Mouse (Mus musculus): ENCODE results near the gene Gm14085.
"Not testable (repeated sequence)": the region's sequence is repeated elsewhere in the genome, so short reads cannot be mapped to it uniquely, and the experiment has no call there.

Gene Gm14085

DNA sequence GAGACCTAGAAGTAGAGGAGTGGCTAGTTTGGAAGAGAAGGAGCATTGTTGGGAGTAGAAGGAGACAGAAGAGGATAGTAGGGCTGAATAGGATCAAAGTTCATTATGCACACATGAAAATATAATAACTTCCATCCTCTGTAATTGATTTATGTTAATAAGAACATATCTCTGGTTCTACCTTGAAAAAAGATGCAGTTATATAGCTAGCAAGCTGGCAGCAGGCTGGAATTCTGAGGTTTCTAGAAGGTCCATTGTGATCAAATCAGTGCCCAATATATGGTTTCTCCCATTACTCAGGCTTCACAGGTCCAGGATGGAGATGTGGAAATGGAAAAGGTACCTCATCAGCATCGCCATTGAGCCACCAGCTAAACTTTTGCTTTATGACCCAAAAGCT lies at the start of gene Gm14085:
Gene Gm14085 (plus strand): TSS at position 301 of the 400 bp plus-strand sequence.
- DNase-seq = no peak

DNA sequence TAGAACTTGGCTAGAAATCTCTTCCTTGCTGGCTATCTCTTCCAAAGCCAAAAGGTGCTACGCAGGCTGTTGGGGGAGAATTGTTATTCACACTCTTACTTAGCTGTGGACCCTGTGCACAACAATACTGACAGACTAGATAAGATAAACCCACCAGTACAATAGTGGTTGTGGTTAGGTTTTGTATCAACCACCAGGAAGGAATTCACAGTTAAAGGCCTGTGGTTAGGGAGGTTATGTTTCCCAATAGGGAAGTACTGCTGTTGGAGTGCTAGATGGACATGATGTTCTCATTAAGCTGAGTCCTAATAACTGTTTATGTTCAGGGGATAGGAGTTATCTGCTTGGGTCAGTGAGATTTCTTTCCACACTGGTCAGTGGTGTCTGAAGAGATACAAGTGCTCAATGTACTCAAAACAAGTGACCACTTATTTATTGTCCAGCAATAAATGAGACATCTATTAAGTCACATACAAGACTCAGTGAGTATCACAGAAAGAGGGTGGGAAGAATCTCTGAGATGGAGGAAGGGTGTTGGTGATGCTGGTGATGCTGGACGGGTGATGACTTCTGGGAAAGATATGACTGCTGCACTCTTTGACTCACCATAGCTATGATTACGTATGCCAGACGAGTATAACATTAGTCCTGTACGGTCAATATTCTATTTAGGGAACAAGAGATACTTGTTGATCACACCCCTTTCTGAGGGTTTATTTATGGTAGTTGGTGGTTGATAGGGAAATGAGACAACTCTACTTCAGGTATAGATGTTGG lies 45.8 kb upstream of the Gm14085 start:
- DNase-seq = not testable (repeated sequence)

DNA sequence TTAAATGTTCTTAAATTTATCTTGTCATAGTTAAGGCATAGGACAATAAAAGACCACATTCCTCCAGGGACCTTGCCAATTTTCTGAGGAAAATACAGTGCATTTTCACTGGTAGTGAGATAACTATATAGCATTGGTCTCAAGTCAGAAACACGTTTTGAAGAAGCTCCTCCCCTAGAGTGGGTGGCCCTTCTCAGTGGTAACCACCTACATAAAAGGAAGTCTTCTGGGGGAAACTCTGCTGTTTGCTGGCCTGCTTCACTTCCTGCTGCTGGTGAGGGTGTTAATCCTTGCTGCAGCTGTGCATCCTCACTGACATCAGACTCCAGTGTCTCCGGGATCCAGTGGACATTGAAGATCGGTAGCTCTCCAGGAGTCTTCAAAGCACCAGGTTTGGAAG lies 44.2 kb upstream of the Gm14085 start:
- peak; percentile 56 to 64 for DNase-seq

DNA sequence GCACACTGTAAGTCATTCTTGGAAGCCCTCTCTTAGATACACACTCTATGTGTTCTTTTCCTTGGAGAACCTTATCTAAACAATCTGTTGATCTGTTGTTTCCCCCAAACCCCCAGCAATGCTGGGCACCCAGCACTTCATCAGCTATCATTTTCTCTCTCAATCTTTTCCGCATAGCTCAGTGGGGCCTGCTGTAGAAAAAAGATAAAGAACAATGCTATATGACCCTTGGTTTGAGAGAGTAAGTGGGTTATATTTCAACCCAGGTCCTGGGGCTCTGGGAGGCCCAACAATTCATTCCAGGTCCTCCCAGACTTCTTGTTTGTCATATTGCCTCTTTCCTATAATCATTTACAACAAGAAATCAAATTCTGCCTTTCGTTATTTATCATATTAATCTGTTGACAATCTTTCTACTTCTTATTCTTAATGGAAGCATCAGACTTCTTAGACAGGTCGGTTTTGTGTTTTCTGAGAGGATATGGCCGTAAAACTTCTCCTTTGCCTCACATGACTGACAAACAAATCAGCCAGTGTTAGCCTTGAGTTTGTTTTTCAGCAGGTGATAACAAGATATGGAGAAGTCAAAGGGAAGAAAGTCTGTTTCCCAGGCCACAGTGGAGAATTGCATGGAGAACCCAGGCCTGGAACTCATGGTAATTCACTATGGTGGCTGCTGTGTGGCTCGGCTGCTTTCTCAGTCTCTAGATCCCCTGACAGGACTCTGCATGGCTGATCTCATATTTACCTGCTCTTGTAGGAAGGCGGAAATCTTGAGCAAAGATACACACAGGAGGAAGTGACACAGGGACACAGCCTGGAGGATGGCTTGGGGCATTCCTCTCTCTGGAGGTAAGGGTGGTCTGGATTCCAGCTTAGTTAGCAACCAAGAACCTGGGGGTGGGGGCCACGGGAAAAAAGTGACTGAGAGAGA lies 43.5 kb upstream of the Gm14085 start:
- no peak for DNase-seq

DNA sequence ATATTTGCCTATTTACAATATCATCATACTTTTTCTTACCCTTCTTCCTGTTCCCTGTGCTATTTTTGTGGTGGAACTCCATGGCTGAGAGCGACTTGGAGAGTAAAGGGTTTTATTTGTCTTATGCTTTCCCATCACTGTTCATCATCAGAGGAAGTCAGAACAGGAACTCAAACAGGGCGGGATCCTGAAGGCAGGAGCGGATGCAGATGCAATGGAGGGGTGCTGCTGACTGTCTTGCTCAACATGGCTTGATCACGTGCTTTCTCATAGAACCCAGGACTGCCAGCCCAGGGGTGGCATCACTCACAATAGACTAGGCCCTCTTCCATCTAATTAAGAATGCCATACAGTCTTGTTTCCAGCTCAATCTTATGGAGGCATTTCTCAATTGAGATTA lies 34.4 kb upstream of the Gm14085 start:
- no peak for DNase-seq

DNA sequence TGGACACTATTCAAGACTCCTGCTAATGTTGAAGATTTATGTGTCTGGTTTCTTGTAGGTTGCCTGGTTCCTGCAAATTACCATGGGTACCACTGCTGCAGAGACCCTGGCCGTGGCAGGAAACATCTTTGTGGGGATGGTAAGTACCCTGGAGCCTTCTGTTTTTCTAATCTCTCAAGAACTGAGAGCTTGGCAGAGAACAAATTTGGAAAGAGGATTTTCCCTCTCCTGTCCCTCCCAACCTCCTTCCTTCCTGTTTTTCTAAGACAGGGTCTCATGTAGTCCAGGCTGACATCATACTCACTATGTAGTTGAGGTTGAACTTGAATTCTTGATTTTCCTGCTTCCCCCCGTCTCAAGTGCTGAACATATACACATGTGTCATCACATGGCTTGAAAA lies 32.3 kb upstream of the Gm14085 start:
- no peak for DNase-seq

DNA sequence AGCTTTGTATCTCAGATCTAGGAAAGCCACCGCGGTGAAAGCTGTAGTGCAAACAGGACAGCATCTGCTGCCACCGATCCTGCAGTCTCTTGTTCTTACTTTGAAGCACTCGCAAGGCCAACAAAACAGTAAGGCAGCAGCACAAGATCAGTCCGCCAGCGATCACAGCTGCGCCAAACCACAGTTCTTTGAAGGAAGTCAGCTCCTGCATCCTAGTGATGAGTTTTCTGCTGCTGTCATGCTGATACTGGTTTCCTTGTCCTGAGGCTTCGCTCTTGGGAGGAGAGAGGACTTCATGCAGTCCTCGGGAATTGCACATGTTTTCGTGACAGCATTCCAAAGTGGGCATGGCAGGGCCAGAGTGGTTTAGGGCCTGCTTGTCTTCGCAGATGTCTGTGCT lies 17.8 kb upstream of the Gm14085 start:
- peak; percentile 70 to 82 for DNase-seq

DNA sequence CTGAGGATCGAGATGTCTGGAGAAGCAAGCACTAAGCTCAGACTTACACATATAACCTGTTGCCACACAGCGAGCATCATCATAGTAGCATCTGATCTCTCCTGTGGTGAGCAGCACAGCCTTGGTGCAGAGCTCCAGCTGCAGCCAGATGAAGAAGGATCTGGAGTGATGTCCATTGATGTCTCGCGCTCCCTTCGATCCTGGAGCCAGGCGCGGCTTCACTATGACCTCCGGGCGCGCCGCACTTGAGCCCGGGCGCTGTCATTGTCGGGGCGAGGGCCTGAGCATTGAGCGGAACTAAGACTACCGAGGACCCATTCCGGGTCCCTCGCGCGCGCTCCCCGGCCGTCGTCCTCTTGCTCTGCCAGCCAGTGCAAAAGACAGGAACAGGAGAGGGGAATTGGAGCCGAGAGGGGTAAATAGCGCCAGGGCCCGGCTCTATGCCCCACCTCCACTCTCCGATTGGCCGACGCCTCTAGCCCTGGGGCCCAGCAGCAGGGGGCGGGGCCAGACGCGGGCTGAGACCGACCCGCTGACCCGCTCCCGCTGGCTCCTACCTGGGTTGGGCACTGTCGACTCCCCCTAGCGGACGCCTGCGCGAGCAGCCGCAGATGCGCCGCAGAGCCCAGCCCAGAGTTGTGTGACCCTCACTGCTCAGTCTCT lies 17.3 kb upstream of the Gm14085 start:
- DNase-seq = peak; percentile 90 to 93

DNA sequence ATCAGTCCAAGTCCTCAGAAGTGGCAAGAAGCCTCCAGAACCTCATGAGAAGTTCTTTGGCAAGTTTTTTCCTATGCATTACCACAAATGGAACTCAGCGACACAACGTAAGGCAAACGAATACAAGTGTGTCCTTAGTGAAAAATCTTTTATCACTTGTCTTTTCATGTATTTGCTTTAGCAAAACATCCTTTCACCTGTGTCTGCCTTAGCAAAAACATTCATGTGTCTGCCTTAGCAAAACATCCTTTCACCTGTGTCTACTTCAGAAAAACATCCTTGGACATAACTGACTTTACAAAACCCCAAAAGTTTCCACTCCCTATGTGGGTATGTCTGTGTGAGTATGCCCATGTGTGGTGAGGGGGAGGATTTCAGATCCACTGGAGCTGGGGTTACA lies 15.5 kb upstream of the Gm14085 start:
- peak in 1 of 2 experiments; percentile 23 for DNase-seq

DNA sequence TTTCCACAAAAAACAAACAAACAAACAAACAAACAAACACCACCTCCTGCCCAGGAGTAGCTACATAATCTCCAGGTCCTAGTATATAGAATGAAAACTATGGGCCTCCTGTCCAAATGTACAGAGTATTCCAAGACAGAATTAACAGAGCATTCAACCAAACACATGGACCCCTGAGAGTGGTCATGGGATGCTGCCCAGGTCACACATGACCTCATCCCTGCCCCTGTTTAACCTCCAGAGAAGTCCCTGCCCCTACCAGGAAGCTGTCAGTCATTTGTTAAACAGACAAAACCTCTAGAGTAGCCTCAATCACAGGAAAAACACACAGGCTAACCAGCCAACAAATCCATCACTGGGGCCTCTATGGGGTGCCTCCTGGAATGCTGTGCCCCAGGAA lies 8.2 kb upstream of the Gm14085 start:
- DNase-seq = no peak

DNA sequence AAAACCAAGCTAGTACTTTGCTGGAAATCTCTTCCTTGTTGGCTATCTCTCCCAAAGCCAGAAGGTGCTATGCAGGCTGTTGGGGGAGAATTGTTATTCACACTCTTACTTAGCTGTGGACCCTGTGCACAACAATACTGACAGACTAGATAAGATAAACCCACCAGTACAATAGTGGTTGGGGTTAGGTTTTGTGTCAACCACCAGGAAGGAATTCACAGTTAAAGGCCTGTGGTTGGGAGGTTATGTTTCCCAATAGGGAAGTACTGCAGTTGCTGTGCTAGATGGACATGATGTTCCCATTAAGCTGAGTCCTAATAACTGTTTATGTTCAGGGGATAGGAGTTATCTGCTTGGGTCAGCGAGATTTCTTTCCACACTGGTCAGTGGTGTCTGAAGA lies 954 bp upstream of the Gm14085 start:
- not testable (repeated sequence) for DNase-seq

DNA sequence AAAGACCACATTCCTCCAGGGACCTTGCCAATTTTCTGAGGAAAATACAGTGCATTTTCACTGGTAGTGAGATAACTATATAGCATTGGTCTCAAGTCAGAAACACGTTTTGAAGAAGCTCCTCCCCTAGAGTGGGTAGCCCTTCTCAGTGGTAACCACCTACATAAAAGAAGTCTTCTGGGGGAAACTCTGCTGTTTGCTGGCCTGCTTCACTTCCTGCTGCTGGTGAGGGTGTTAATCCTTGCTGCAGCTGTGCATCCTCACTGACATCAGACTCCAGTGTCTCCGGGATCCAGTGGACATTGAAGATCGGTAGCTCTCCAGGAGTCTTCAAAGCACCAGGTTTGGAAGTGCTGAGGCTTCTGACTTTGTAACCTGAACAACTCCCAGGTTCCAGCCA lies 913 bp downstream of the Gm14085 start:
- DNase-seq = not testable (repeated sequence)

DNA sequence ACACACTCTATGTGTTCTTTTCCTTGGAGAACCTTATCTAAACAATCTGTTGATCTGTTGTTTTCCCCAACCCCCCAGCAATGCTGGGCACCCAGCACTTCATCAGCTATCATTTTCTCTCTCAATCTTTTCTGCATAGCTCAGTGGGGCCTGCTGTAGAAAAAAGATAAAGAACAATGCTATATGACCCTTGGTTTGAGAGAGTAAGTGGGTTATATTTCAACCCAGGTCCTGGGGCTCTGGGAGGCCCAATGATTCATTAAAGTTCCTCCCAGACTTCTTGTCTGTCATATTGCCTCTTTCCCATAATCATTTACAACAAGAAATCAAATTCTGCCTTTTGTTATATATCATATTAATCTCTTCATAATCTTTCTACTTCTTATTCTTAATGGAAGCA lies 1.4 kb downstream of the Gm14085 start:
- not testable (repeated sequence) for DNase-seq

DNA sequence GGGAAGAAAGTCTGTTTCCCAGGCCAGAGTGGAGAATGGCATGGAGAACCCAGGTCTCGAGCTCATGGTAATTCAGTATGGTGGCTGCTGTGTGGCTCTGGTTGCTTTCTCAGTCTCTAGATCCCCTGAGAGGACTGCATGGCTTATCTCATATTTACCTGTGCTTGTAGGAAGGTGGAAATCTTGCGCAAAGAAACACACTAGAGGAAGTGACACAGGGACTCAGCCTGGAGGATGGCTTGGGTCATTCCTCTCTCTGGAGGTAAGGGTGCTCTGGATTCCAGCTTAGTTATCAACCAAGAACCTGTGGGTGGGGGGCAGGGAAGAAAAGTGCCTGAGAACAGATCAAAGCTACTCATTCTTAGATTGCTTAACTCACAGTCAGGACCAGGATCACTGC lies 1.9 kb downstream of the Gm14085 start:
- DNase-seq = no peak

DNA sequence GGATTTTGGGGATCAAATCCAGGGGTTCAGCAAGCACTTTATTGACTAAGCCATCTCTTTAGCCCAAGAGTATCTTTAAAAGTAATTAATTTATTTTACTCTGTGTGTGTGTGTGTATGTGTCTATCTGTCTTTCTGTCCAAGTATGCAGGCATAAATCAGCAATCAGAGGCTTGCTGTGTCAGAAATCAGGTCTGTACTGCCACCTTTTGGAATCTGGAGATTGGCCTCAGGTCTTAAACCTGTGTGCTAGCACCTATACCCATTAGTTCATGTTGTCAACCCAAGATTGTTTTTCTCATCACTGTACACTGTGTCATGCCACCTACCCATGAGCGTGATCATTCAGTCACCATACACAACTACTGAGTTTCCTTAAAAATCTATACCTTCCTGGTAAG lies 45.0 kb downstream of the Gm14085 start:
- DNase-seq = not testable (repeated sequence)

DNA sequence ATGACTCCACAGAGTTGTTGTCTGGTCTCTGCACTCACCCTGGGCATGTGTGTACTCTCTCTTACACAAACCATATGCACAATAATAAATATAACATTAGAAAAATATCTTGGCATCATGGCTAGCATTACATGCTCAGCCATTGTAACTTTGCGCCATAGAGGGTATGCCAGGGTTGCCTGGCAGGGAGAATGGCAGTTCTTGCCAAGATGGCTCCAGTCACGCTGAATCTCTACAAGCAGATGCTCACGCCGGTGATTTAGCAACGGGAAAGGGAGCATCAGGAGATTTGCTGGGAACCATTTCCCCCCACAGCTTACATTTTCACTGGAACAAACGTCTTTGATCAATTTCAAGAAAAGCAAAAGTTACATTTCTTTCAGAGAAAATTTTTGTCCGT lies 46.5 kb downstream of the Gm14085 start:
- DNase-seq = no peak

DNA sequence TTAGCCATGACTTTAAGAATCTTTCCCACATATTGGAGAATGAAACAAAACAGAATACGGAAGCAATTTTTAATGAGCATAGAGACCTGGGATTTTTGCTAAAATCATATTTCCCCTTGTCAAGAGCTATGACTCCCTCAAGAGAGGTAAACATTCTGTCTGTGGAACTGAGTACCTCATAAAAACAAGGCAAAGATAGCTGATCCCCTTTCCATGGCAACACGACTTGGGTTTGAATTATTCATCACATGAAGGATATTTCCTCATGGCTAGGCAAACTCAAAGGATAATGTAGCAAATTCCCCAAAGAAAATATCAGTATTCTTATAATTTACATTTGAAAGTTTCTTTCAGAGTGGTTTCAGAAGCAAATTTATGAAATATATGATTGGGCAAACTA lies 47.0 kb downstream of the Gm14085 start:
- DNase-seq = no peak

DNA sequence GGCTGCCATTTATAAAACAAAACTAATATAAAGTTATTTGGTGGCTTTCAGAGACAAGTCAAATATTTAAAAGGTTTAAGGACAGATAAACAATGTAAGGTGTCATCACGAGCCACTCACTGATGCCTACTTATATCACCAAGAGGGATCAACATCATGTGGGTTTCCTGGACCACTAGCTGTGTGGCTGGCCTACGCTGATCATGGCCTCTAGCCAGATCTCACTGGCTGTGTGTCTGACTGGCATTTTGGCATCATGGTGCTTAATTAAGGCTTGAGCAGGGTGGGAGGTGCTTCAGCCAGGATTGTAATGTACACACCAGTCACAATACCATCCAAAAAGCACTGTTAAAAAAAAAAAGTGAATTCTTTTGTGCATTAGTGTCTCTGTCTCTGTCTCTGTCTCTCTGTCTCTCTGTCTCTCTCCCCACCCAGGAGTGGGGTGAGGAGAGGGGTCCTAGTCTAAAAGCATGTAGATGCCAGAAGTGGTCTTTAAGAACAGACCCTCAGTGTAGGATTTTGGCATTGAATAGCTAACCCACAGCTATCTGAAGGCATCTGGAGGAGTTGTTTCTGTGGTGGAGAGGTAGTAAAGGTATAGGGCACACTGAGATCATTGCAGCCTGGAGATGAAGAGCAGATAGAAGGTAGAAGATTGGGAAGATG lies 47.5 kb downstream of the Gm14085 start:
- no peak for DNase-seq

DNA sequence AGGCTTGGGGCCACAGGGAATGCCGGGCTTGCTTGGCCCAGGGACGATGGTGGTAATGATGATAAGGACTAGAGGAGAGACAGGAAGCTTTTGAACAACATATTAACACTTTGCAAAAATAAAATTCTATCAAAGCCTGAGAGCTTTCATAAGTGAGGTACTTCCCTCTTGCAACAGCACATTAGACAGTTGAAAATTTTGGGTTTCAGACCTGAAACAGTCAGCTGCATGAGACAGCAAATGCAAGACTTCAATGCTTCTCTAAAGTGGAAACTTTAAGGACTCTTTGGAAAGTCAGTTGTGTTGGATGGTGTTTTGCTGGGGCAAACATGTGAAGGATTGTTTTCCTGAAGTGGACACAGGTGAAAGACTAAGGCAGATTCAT lies 48.1 kb downstream of the Gm14085 start:
- no peak for DNase-seq

DNA sequence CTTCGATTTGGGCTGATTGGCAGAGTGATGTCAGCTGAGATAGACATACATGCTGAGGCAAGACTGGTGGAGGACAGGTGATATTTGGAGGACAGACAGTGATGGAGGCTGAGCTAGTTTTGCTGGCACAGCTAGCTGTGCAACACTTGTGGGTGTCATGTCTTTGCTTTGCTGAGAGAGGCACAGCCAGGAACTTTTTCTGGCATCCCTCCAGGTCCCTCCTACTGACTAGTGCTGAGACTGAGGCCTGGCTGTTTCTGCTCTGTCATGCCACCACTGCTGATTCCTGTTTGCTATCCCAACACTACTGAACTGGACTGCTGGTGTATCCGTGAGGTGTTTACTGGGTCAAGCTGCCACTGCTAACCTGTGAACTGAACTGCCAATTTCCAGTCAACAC lies 48.6 kb downstream of the Gm14085 start:
- no peak for DNase-seq

DNA sequence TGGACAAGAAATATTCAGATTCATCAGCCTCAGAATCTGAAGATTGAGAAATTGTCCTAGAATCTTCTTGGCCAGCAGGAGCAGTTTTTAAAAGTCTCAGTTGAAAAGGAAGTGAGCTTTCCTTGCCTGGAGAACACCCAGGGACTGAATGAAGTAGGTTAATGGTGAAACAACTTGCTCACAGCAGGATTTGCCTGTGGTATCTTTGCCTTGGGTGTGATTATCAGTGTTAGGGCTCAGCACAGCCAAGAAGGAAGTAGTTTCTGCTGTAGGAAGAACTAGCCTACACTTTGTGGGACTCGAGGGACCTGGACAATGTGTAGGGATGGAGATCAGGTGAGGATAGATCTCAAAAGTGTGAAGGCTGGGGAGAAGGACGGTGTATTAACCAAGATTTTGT lies 49.9 kb downstream of the Gm14085 start:
- DNase-seq = no peak

DNA sequence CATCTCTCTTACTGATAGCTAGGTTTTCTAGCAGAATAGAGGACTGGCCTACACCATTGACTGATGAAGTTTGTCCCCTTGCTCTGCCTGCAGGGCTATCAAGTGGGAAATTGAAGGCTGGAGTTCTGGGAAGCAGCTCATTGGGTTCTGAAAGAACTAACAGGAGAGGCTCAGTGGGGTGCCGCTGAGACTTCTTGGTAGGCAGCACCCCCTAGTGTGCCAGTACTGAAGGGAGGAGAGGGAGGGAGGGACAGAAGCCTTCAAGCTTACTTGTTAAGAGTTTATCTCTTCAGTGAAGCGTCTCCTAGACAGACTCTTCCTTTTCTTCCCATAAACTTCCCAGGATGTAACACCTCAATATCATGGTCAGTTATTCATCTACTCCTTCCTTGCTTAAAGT lies 73.6 kb downstream of the Gm14085 start:
- peak; percentile 58 to 59 for DNase-seq

DNA sequence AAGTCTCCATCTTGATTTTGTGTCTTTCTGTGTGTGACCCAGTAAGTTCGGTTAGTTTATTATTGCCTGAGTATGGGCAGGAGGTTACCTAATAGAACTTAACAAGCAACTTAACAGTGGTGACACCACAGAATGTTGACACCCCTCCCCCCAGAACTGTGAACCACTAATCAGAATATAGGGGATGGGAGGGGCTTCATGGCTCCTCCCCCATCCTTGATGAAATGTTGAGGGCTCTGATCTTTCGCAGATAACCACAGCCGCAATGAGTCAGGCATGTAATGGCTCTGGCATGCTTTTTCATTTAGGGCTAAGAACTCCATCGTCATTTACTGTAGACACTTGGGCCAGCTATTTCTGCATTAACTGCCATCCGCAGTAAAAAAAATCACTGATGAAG lies 76.5 kb downstream of the Gm14085 start:
- DNase-seq = no peak
